Mouse (Mus musculus): ENCODE results near the gene Gsn. TPM values are rescaled to one million over a fixed set of nuclear protein-coding genes. Genes with fewer than 3 reads are reported as not detected.

Gene Gsn
- 166 TPM for polyA plus RNA-seq (2012; fragmentation: generic; extraction: Trizol)
- long read RNA-seq, experiment 1, transcript Gsn-201 (17 exons, 2,653 nt) = minor isoform, 53 of 762 reads
- long read RNA-seq, experiment 1, transcript Gsn-205 (18 exons, 2,607 nt) = major isoform, 308 of 762 reads
- long read RNA-seq, experiment 1, partial matches to known transcripts = 239 of 762 reads
- long read RNA-seq, experiment 1, other reads (novel, unspliced or antisense) = 162 of 762 reads
- long read RNA-seq, experiment 2, transcript Gsn-201 (17 exons, 2,653 nt) = minor isoform, 75 of 2,362 reads
- long read RNA-seq, experiment 2, transcript Gsn-205 (18 exons, 2,607 nt) = major isoform, 1,398 of 2,362 reads
- long read RNA-seq, experiment 2, partial matches to known transcripts = 52 of 2,362 reads
- long read RNA-seq, experiment 2, other reads (novel, unspliced or antisense) = 837 of 2,362 reads

- no peaks in the 10 kb centered on the region for H3K36me3 ChIP-seq (ENCODE audit: control insufficient read depth, insufficient read depth)
- H3K79me3 ChIP-seq (ENCODE audit: low read depth) = peaks cover 19% of the 10 kb centered on the region
- H3K27me3 ChIP-seq (ENCODE audit: control insufficient read depth, insufficient read depth, insufficient read length) = no peaks in the 10 kb centered on the region
- TF ChIP-seq MYOD1 (IDR thresholded peaks at IDR 0.05; ENCODE audit: control insufficient read depth, insufficient read length, low read depth) (no peak), FOSL1 (IDR thresholded peaks at IDR 0.05; ENCODE audit: insufficient read depth, low read length, poor library complexity, severe bottlenecking) (no peak), MAX (IDR thresholded peaks at IDR 0.05) (peak; percentile 82), USF1 (IDR thresholded peaks at IDR 0.05; ENCODE audit: low read depth) (no peak), CTCF (IDR thresholded peaks at IDR 0.05; ENCODE audit: control insufficient read depth, insufficient read depth, insufficient read length) (no peak), MYOG (IDR thresholded peaks at IDR 0.05; ENCODE audit: control insufficient read depth, extremely low read depth, insufficient read length) (no peak), CEBPB (IDR thresholded peaks at IDR 0.05; ENCODE audit: low read depth) (no peak)
- peak within 1 kb of the TSS; percentile 69 for H3ac ChIP-seq (ENCODE audit: control insufficient read depth, insufficient read length, low read depth)
- peaks cover 43% of the 10 kb centered on the region for H3K79me2 ChIP-seq (ENCODE audit: control insufficient read depth, insufficient read depth)
- H3K4me3 ChIP-seq (ENCODE audit: insufficient read depth, poor library complexity, severe bottlenecking) = peak within 1 kb of the TSS; percentile 51
Measured at GRCm38 (mm10) chr2:35255885-35256833, at the start of gene Gsn. Gsn (plus strand) TSS chr2:35256380.

GRCm38 (mm10) chr2:35206761-35207160, 49.4 kb upstream of the Gsn start:
- TF ChIP-seq FOSL1 (IDR thresholded peaks at IDR 0.05; ENCODE audit: insufficient read depth, low read length, poor library complexity, severe bottlenecking) (no peak), MYOG (IDR thresholded peaks at IDR 0.05; ENCODE audit: control insufficient read depth, extremely low read depth, insufficient read length) (no peak), USF1 (IDR thresholded peaks at IDR 0.05; ENCODE audit: low read depth) (no peak), CEBPB (IDR thresholded peaks at IDR 0.05; ENCODE audit: low read depth) (no peak), MAX (IDR thresholded peaks at IDR 0.05) (no peak), CTCF (IDR thresholded peaks at IDR 0.05; ENCODE audit: control insufficient read depth, insufficient read depth, insufficient read length) (no peak), MYOD1 (IDR thresholded peaks at IDR 0.05; ENCODE audit: control insufficient read depth, insufficient read length, low read depth) (no peak)
- no peak overlapping the region for H3K4me3 ChIP-seq (ENCODE audit: insufficient read depth, poor library complexity, severe bottlenecking)

DNA sequence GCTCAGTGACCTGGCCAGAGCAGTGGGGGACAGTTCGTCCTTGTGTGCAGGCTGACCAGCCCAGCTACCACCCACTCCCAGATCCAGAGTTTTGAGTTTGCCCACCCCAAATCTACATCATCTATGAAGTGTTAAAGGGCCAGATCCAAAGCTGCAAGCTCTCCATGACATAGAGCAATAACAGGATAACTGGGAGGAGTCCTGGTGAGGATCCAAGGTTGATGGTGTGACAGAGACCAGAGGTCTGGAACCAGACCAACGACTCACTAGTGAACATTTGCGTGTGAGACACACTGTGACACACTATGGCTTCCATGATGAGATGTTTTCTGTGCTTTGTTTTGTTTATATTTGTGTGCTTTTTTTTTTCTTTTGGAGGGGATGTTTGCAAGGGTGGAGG, 48.1 kb upstream of the Gsn start:
- Histone ChIP-seq H3K27me3 (ENCODE audit: control insufficient read depth, insufficient read depth, insufficient read length) (no peaks in the 10 kb centered on the region), H3K79me3 (ENCODE audit: low read depth) (no peaks in the 10 kb centered on the region), H3ac (ENCODE audit: control insufficient read depth, insufficient read length, low read depth) (no peak overlapping the region), H3K36me3 (ENCODE audit: control insufficient read depth, insufficient read depth) (no peaks in the 10 kb centered on the region), H3K4me3 (ENCODE audit: insufficient read depth, poor library complexity, severe bottlenecking) (no peak overlapping the region), H3K79me2 (ENCODE audit: control insufficient read depth, insufficient read depth) (no peaks in the 10 kb centered on the region)
- no peak for TF ChIP-seq MAX (IDR thresholded peaks at IDR 0.05)
- TF ChIP-seq MYOD1 (IDR thresholded peaks at IDR 0.05; ENCODE audit: control insufficient read depth, insufficient read length, low read depth) = no peak
- TF ChIP-seq CEBPB (IDR thresholded peaks at IDR 0.05; ENCODE audit: low read depth) = no peak
- TF ChIP-seq USF1 (IDR thresholded peaks at IDR 0.05; ENCODE audit: low read depth) = no peak
- no peak for TF ChIP-seq CTCF (IDR thresholded peaks at IDR 0.05; ENCODE audit: control insufficient read depth, insufficient read depth, insufficient read length)
- TF ChIP-seq MYOG (IDR thresholded peaks at IDR 0.05; ENCODE audit: control insufficient read depth, extremely low read depth, insufficient read length) = no peak
- TF ChIP-seq FOSL1 (IDR thresholded peaks at IDR 0.05; ENCODE audit: insufficient read depth, low read length, poor library complexity, severe bottlenecking) = no peak

More at GRCm38 (mm10) chr2:35206761-35207160, 49.4 kb upstream of the Gsn start:
- no peak overlapping the region for H3ac ChIP-seq (ENCODE audit: control insufficient read depth, insufficient read length, low read depth)
- H3K27me3 ChIP-seq (ENCODE audit: control insufficient read depth, insufficient read depth, insufficient read length) = no peaks in the 10 kb centered on the region
- no peaks in the 10 kb centered on the region for H3K36me3 ChIP-seq (ENCODE audit: control insufficient read depth, insufficient read depth)
- H3K79me2 ChIP-seq (ENCODE audit: control insufficient read depth, insufficient read depth) = no peaks in the 10 kb centered on the region
- H3K79me3 ChIP-seq (ENCODE audit: low read depth) = no peaks in the 10 kb centered on the region

- Histone ChIP-seq H3K27me3 (ENCODE audit: control insufficient read depth, insufficient read depth, insufficient read length) (no peaks in the 10 kb centered on the region), H3K4me3 (ENCODE audit: insufficient read depth, poor library complexity, severe bottlenecking) (no peak overlapping the region), H3K36me3 (ENCODE audit: control insufficient read depth, insufficient read depth) (no peaks in the 10 kb centered on the region), H3K79me3 (ENCODE audit: low read depth) (no peaks in the 10 kb centered on the region), H3ac (ENCODE audit: control insufficient read depth, insufficient read length, low read depth) (no peak overlapping the region), H3K79me2 (ENCODE audit: control insufficient read depth, insufficient read depth) (no peaks in the 10 kb centered on the region)
- no peak for TF ChIP-seq MAX (IDR thresholded peaks at IDR 0.05)
- no peak for TF ChIP-seq CTCF (IDR thresholded peaks at IDR 0.05; ENCODE audit: control insufficient read depth, insufficient read depth, insufficient read length)
- TF ChIP-seq MYOD1 (IDR thresholded peaks at IDR 0.05; ENCODE audit: control insufficient read depth, insufficient read length, low read depth) = no peak
- TF ChIP-seq MYOG (IDR thresholded peaks at IDR 0.05; ENCODE audit: control insufficient read depth, extremely low read depth, insufficient read length) = no peak
- TF ChIP-seq CEBPB (IDR thresholded peaks at IDR 0.05; ENCODE audit: low read depth) = no peak
- no peak for TF ChIP-seq FOSL1 (IDR thresholded peaks at IDR 0.05; ENCODE audit: insufficient read depth, low read length, poor library complexity, severe bottlenecking)
- no peak for TF ChIP-seq USF1 (IDR thresholded peaks at IDR 0.05; ENCODE audit: low read depth)
Measured at GRCm38 (mm10) chr2:35208931-35209665, 47.1 kb upstream of the Gsn start.

DNA sequence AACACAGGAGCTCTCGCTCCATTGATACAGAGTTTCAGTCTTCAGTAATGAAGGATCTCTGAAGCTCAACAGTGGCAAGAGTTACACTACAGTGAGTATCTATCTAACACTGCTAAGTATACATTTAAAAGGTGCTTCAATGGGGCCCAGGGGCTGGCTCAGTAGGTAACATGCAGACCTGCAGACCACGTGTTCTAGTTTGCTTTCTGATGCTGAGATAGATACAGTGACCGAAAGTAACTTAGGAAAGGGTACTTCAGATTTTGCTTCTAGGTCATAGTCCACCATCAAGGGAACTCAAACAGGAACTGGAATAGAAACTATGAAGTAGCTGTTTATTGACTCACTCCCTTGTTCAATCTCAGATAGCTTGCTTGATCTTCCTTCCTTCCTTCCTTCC, 44.5 kb upstream of the Gsn start:
- Histone ChIP-seq H3K36me3 (ENCODE audit: control insufficient read depth, insufficient read depth) (no peaks in the 10 kb centered on the region), H3K4me3 (ENCODE audit: insufficient read depth, poor library complexity, severe bottlenecking) (no peak overlapping the region), H3K79me3 (ENCODE audit: low read depth) (no peaks in the 10 kb centered on the region), H3K27me3 (ENCODE audit: control insufficient read depth, insufficient read depth, insufficient read length) (no peaks in the 10 kb centered on the region), H3K79me2 (ENCODE audit: control insufficient read depth, insufficient read depth) (no peaks in the 10 kb centered on the region), H3ac (ENCODE audit: control insufficient read depth, insufficient read length, low read depth) (no peak overlapping the region)
- TF ChIP-seq CTCF (IDR thresholded peaks at IDR 0.05; ENCODE audit: control insufficient read depth, insufficient read depth, insufficient read length) = no peak
- no peak for TF ChIP-seq FOSL1 (IDR thresholded peaks at IDR 0.05; ENCODE audit: insufficient read depth, low read length, poor library complexity, severe bottlenecking)
